Mouse (Mus musculus): ENCODE data around the gene Itsn1. TPM values are rescaled to one million over a fixed set of nuclear protein-coding genes. Genes with fewer than 3 reads are reported as not detected.

Gene Itsn1
- polyA plus RNA-seq, 1 experiment from 2014 or later: 32.5 TPM

GRCm38 (mm10) chr16:91738505-91738904 is 9.4 kb downstream of the Itsn1 start:
- Histone ChIP-seq H3K9ac (ENCODE audit: low read length) (no peak overlapping the region), H3K9me3 (ENCODE audit: control insufficient read depth, low read length) (no peaks in the 10 kb centered on the region), H3K27ac (replicated peaks; ENCODE audit: low read depth, low read length) (no peak overlapping the region), H3K27me3 (ENCODE audit: control insufficient read depth, insufficient read depth, low read length) (no peaks in the 10 kb centered on the region), H3K36me3 (ENCODE audit: control insufficient read depth, insufficient read depth, low read length) (no peaks in the 10 kb centered on the region), H3K4me2 (ENCODE audit: low read depth, severe bottlenecking) (no peak overlapping the region), H3K4me1 (ENCODE audit: control insufficient read depth, insufficient read depth, low read length) (no peaks in the 10 kb centered on the region), H3K4me3 (ENCODE audit: low read depth, low read length) (no peak overlapping the region)
- no peak for DNase-seq (ENCODE audit: low spot score)
- 90% methylated on average over 6 of the region's 6 CpGs for WGBS
- no peak for ATAC-seq (ENCODE audit: insufficient number of reproducible peaks, low FRiP score, low TSS enrichment, low read depth)

- no peaks in the 10 kb centered on the region for H3K27me3 ChIP-seq (ENCODE audit: control insufficient read depth, insufficient read depth, low read length)
- no peak overlapping the region for H3K27ac ChIP-seq (replicated peaks; ENCODE audit: low read depth, low read length)
- ATAC-seq (ENCODE audit: insufficient number of reproducible peaks, low FRiP score, low TSS enrichment, low read depth) (no peak), DNase-seq (ENCODE audit: low spot score) (no peak)
- H3K4me3 ChIP-seq (ENCODE audit: low read depth, low read length): no peak overlapping the region
- H3K36me3 ChIP-seq (ENCODE audit: control insufficient read depth, insufficient read depth, low read length): no peaks in the 10 kb centered on the region
- no peaks in the 10 kb centered on the region for H3K9me3 ChIP-seq (ENCODE audit: control insufficient read depth, low read length)
- H3K9ac ChIP-seq (ENCODE audit: low read length): no peak overlapping the region
- no peak overlapping the region for H3K4me2 ChIP-seq (ENCODE audit: low read depth, severe bottlenecking)
- 59% methylated on average over 8 of the region's 8 CpGs for WGBS
- peaks cover under 1% of the 10 kb centered on the region for H3K4me1 ChIP-seq (ENCODE audit: control insufficient read depth, insufficient read depth, low read length)
Measured at GRCm38 (mm10) chr16:91740184-91740917, 11.3 kb downstream of the Itsn1 start.

DNA sequence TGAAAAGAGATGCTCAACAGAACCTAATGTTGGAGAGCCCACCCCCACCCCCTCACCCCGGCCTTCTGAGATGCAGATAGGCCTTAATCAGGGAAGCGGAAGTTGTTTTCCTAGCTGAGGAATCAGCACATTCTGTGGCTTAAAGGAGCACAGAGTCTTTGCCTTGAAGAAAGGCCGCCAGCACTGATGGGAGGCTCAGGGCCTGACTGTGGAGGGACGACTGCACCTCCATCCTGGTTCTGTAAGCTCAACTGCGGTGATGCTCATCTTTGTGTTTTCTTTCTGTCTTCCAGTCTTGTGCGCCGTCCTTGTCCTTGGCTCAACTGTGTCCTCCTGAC is 11.8 kb downstream of the Itsn1 start:
- no peak for ATAC-seq (ENCODE audit: insufficient number of reproducible peaks, low FRiP score, low TSS enrichment, low read depth)
- 69% methylated on average over 7 of the region's 7 CpGs for WGBS
- Histone ChIP-seq H3K36me3 (ENCODE audit: control insufficient read depth, insufficient read depth, low read length) (no peaks in the 10 kb centered on the region), H3K9me3 (ENCODE audit: control insufficient read depth, low read length) (no peaks in the 10 kb centered on the region), H3K27ac (replicated peaks; ENCODE audit: low read depth, low read length) (no peak overlapping the region), H3K4me3 (ENCODE audit: low read depth, low read length) (no peak overlapping the region), H3K4me1 (ENCODE audit: control insufficient read depth, insufficient read depth, low read length) (peaks cover 6% of the 10 kb centered on the region), H3K9ac (ENCODE audit: low read length) (no peak overlapping the region), H3K4me2 (ENCODE audit: low read depth, severe bottlenecking) (no peak overlapping the region), H3K27me3 (ENCODE audit: control insufficient read depth, insufficient read depth, low read length) (no peaks in the 10 kb centered on the region)
- no peak for DNase-seq (ENCODE audit: low spot score)

DNA sequence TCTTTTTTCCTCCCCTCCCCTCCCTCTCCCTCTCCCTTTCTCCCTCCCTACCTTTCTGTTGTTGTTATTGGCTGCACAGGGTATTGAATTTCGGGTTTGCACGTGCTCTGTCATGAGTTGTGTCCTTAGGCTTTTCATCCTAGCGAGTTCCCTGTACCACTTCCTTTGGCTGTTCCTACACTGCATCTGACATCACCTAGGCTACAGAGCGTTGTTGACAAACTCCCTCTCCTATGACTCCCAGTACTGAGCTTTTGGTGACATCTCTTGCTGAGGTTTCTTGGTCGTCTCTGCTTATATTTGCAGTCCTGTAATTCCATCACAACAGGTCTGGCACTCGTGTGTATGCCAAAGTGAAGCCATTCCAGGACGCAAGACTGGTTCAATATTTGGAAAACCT is 14.0 kb downstream of the Itsn1 start:
- H3K27me3 ChIP-seq (ENCODE audit: control insufficient read depth, insufficient read depth, low read length): no peaks in the 10 kb centered on the region
- WGBS: 75% methylated on average over 7 of the region's 7 CpGs
- no peaks in the 10 kb centered on the region for H3K36me3 ChIP-seq (ENCODE audit: control insufficient read depth, insufficient read depth, low read length)
- DNase-seq (ENCODE audit: low spot score) (no peak), ATAC-seq (ENCODE audit: insufficient number of reproducible peaks, low FRiP score, low TSS enrichment, low read depth) (no peak)
- no peak overlapping the region for H3K27ac ChIP-seq (replicated peaks; ENCODE audit: low read depth, low read length)
- H3K9me3 ChIP-seq (ENCODE audit: control insufficient read depth, low read length): no peaks in the 10 kb centered on the region
- H3K9ac ChIP-seq (ENCODE audit: low read length): no peak overlapping the region
- H3K4me2 ChIP-seq (ENCODE audit: low read depth, severe bottlenecking): no peak overlapping the region
- no peak overlapping the region for H3K4me3 ChIP-seq (ENCODE audit: low read depth, low read length)
- H3K4me1 ChIP-seq (ENCODE audit: control insufficient read depth, insufficient read depth, low read length): peaks cover 10% of the 10 kb centered on the region

GRCm38 (mm10) chr16:91746101-91746950 is 17.2 kb downstream of the Itsn1 start:
- Histone ChIP-seq H3K4me1 (ENCODE audit: control insufficient read depth, insufficient read depth, low read length) (peaks cover 10% of the 10 kb centered on the region), H3K9me3 (ENCODE audit: control insufficient read depth, low read length) (no peaks in the 10 kb centered on the region), H3K27ac (replicated peaks; ENCODE audit: low read depth, low read length) (0 out of 2 replicates have a peak overlapping the region, but pooled peaks have one; percentile 39), H3K4me2 (ENCODE audit: low read depth, severe bottlenecking) (no peak overlapping the region), H3K27me3 (ENCODE audit: control insufficient read depth, insufficient read depth, low read length) (no peaks in the 10 kb centered on the region), H3K4me3 (ENCODE audit: low read depth, low read length) (no peak overlapping the region), H3K9ac (ENCODE audit: low read length) (no peak overlapping the region), H3K36me3 (ENCODE audit: control insufficient read depth, insufficient read depth, low read length) (no peaks in the 10 kb centered on the region)
- 18% methylated on average over 14 of the region's 14 CpGs for WGBS
- DNase-seq (ENCODE audit: low spot score) (peak; percentile 83), ATAC-seq (ENCODE audit: insufficient number of reproducible peaks, low FRiP score, low TSS enrichment, low read depth) (peak; percentile 93)

- Histone ChIP-seq H3K4me3 (ENCODE audit: low read depth, low read length) (no peak overlapping the region), H3K9ac (ENCODE audit: low read length) (no peak overlapping the region), H3K36me3 (ENCODE audit: control insufficient read depth, insufficient read depth, low read length) (no peaks in the 10 kb centered on the region), H3K27me3 (ENCODE audit: control insufficient read depth, insufficient read depth, low read length) (no peaks in the 10 kb centered on the region), H3K4me2 (ENCODE audit: low read depth, severe bottlenecking) (no peak overlapping the region), H3K4me1 (ENCODE audit: control insufficient read depth, insufficient read depth, low read length) (peaks cover 10% of the 10 kb centered on the region), H3K9me3 (ENCODE audit: control insufficient read depth, low read length) (no peaks in the 10 kb centered on the region), H3K27ac (replicated peaks; ENCODE audit: low read depth, low read length) (no peak overlapping the region)
- ATAC-seq (ENCODE audit: insufficient number of reproducible peaks, low FRiP score, low TSS enrichment, low read depth) (no peak), DNase-seq (ENCODE audit: low spot score) (no peak)
- 84% methylated on average over 6 of the region's 6 CpGs for WGBS
Measured at GRCm38 (mm10) chr16:91747567-91747966, 18.5 kb downstream of the Itsn1 start.

DNA sequence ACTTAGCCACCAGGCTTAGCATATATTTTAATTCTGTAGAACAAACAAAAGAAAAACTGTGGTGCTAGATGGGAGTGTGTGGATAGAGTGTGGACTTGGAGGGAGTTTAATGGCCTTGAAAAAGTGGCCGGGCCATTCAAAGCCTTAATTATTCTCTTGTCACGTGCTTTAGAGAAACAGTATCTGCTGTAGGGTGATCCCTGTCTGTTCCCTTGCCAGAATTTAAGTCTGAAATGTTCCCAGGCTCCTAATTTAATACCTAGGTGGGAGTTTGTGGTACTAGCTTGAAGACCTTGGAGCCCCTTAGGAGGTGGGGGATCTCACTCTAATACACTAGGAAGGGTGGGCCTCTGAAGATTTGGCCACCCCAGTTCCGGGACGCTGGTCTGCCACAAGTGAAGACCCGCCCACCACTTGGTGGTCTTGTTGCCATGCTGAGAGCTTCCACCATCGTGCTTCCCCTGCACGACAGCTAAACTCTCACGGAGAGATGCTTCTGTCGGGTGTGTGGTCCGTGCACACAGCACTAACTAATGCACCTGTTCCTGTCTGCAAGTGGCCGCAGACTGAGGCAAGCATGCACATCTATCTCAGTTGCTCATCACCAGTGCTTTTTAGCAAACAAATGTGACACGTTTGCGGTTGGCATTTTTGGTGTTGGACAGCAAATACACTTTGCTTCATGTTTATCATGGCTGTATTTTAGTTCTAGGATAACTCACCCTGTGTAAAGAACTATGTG is 22.7 kb downstream of the Itsn1 start:
- DNase-seq (ENCODE audit: low spot score) (no peak), ATAC-seq (ENCODE audit: insufficient number of reproducible peaks, low FRiP score, low TSS enrichment, low read depth) (no peak)
- WGBS: 82% methylated on average over 13 of the region's 13 CpGs
- Histone ChIP-seq H3K9ac (ENCODE audit: low read length) (no peak overlapping the region), H3K27me3 (ENCODE audit: control insufficient read depth, insufficient read depth, low read length) (no peaks in the 10 kb centered on the region), H3K4me2 (ENCODE audit: low read depth, severe bottlenecking) (no peak overlapping the region), H3K9me3 (ENCODE audit: control insufficient read depth, low read length) (no peaks in the 10 kb centered on the region), H3K27ac (replicated peaks; ENCODE audit: low read depth, low read length) (no peak overlapping the region), H3K36me3 (ENCODE audit: control insufficient read depth, insufficient read depth, low read length) (no peaks in the 10 kb centered on the region), H3K4me1 (ENCODE audit: control insufficient read depth, insufficient read depth, low read length) (no peaks in the 10 kb centered on the region), H3K4me3 (ENCODE audit: low read depth, low read length) (no peak overlapping the region)

- Histone ChIP-seq H3K27ac (replicated peaks; ENCODE audit: low read depth, low read length) (no peak overlapping the region), H3K27me3 (ENCODE audit: control insufficient read depth, insufficient read depth, low read length) (no peaks in the 10 kb centered on the region), H3K4me2 (ENCODE audit: low read depth, severe bottlenecking) (no peak overlapping the region), H3K4me1 (ENCODE audit: control insufficient read depth, insufficient read depth, low read length) (no peaks in the 10 kb centered on the region), H3K9ac (ENCODE audit: low read length) (no peak overlapping the region), H3K4me3 (ENCODE audit: low read depth, low read length) (no peak overlapping the region), H3K36me3 (ENCODE audit: control insufficient read depth, insufficient read depth, low read length) (no peaks in the 10 kb centered on the region), H3K9me3 (ENCODE audit: control insufficient read depth, low read length) (no peaks in the 10 kb centered on the region)
- DNase-seq (ENCODE audit: low spot score) (no peak), ATAC-seq (ENCODE audit: insufficient number of reproducible peaks, low FRiP score, low TSS enrichment, low read depth) (no peak)
- 86% methylated on average over 4 of the region's 4 CpGs for WGBS
Measured at GRCm38 (mm10) chr16:91753611-91754010, 24.5 kb downstream of the Itsn1 start.
